Mouse (Mus musculus) adrenal gland, postnatal 25 days (tissue): ENCODE measurements around the gene Gabrg3. TPM values are rescaled to one million over a fixed set of nuclear protein-coding genes. Genes with fewer than 3 reads are reported as not detected.

Source experiments
- DNase-seq: peaks from one replicate; pipeline ENCODE4 v3.0.0; 2021; ENCODE audit warnings: mixed read lengths
- long read RNA-seq: library from polyadenylated mRNA; stranded (forward); transcript quantifications from one replicate; pipeline ENCODE4 v2.0.0, GENCODE M21; 2021
- total RNA-seq: library from RNA; stranded (reverse); gene quantifications from 2 replicates; pipeline ENCODE4 v1.2.3, GENCODE M21; 2021

Gene Gabrg3
- total RNA-seq = 4.0 and 4.3 TPM in 2 replicates
- long read RNA-seq, partial matches to known transcripts = 0 of 1 reads
- long read RNA-seq, other reads (novel, unspliced or antisense) = 1 of 1 reads

GRCm38 (mm10) chr7:57386517-57387340 is at the start of gene Gabrg3:
Gene Gabrg3, minus strand, starts transcription at chr7:57387188.
- DNase-seq = peak; percentile 36

- DNase-seq = no peak
Measured at GRCm38 (mm10) chr7:57422675-57423074, 35.7 kb upstream of the Gabrg3 start.

- DNase-seq = no peak
Measured at GRCm38 (mm10) chr7:57421044-57421443, 34.1 kb upstream of the Gabrg3 start.

- no peak for DNase-seq
Measured at GRCm38 (mm10) chr7:57419392-57419791, 32.4 kb upstream of the Gabrg3 start, which contains the start of gene Gabrb3. Gene Gabrb3, plus strand, starts transcription at chr7:57419692.

GRCm38 (mm10) chr7:57412896-57413295 is 25.9 kb upstream of the Gabrg3 start:
- DNase-seq = no peak

GRCm38 (mm10) chr7:57411163-57411562 is 24.2 kb upstream of the Gabrg3 start:
- no peak for DNase-seq

- DNase-seq = no peak
Measured at GRCm38 (mm10) chr7:57393551-57393950, 6.6 kb upstream of the Gabrg3 start.

GRCm38 (mm10) chr7:57390046-57390445 is 3.1 kb upstream of the Gabrg3 start:
- DNase-seq = no peak

GRCm38 (mm10) chr7:57387341-57387654 is 310 bp upstream of the Gabrg3 start:
- no peak for DNase-seq

GRCm38 (mm10) chr7:57384112-57384511 is 2.9 kb downstream of the Gabrg3 start:
- no peak for DNase-seq

- DNase-seq = no peak
Measured at GRCm38 (mm10) chr7:57366013-57366390, 21.0 kb downstream of the Gabrg3 start.

GRCm38 (mm10) chr7:57365134-57366012 is 21.6 kb downstream of the Gabrg3 start:
- DNase-seq = no peak

GRCm38 (mm10) chr7:57363812-57364211 is 23.2 kb downstream of the Gabrg3 start:
- DNase-seq = no peak

- peak; percentile 24 for DNase-seq
Measured at GRCm38 (mm10) chr7:57357871-57358540, 29.0 kb downstream of the Gabrg3 start.

- DNase-seq = no peak
Measured at GRCm38 (mm10) chr7:57356565-57357301, 30.3 kb downstream of the Gabrg3 start.

GRCm38 (mm10) chr7:57348774-57349173 is 38.2 kb downstream of the Gabrg3 start:
- no peak for DNase-seq

GRCm38 (mm10) chr7:57341910-57342309 is 45.1 kb downstream of the Gabrg3 start:
- DNase-seq = no peak

- DNase-seq = no peak
Measured at GRCm38 (mm10) chr7:57331211-57331610, 55.8 kb downstream of the Gabrg3 start.

- no peak for DNase-seq
Measured at GRCm38 (mm10) chr7:57330240-57330639, 56.7 kb downstream of the Gabrg3 start.

- no peak for DNase-seq
Measured at GRCm38 (mm10) chr7:57324473-57324872, 62.5 kb downstream of the Gabrg3 start.

- peak; percentile 9 for DNase-seq
Measured at GRCm38 (mm10) chr7:57322086-57322485, 64.9 kb downstream of the Gabrg3 start.

- no peak for DNase-seq
Measured at GRCm38 (mm10) chr7:57314971-57315370, 72.0 kb downstream of the Gabrg3 start.
